In the genomic region with DNA sequence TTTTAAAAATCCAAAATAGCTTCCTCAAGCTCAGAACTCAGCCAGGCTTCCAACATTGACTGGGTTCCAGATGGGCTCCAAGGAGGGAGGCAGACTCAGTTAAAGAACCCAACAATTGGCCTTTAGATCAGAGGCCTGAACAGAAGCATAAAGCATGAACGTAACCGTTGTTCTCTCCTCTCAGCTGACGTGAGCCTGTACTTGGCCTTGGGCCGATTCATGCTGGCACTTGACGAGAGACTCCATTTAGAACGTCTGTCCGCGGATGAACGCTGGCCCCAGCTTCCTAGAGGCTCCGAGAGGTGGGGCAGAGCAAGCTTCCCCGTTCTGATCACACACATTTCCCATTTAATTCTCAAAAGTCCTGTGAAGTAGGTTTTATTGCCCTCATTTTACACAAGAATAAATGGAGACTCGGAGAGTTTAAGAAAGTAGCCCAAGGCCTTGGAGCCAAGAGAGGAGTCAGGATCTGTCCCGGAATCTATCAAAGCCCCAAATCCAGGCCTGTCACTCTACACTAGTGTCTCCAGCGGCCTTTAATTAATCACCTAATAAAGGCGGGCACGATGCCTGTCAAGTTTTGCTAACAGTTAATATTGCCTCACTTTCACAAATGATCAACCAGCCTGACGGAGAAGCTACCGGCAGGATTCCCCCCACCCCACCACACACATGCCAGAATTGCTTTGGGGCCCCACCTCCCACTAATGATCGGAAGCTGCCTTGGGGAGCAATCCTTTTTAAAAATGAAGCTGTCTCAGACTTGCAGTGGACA, we compare ENCODE assay signal across 11 mouse cellular contexts. TPM values are rescaled to one million over a fixed set of nuclear protein-coding genes. Genes with fewer than 3 reads are reported as not detected.
DNase-seq lines count a peak whose midpoint lies in the region; ATAC-seq lines count a peak whose summit lies in the region.
"Had no signal": no experiment of that assay in that cellular context is flagged by ENCODE, and none has a peak within 500 bp of the region (broad histone marks: within the 10 kb centered on the region; RNA-seq: fewer than 3 reads in every experiment).

No protein-coding gene starts in this region.

- H3K9ac ChIP-seq in forebrain, embryonic 15.5 days (replicated peaks): no peak overlapping the region
- H3K9ac ChIP-seq in neural tube, embryonic 14.5 days (replicated peaks; ENCODE audit: low read depth, low read length): no peak overlapping the region
- H3K9ac ChIP-seq: liver, embryonic 13.5 days had no signal

- WGBS in forebrain, embryonic 15.5 days: 11% methylated on average over 19 of the region's 19 CpGs
- WGBS in neural tube, embryonic 14.5 days: 14% methylated on average over 19 of the region's 19 CpGs

- H3K36me3 ChIP-seq in forebrain, embryonic 15.5 days: no peaks in the 10 kb centered on the region
- no peaks in the 10 kb centered on the region for H3K36me3 ChIP-seq in neural tube, embryonic 14.5 days (ENCODE audit: control insufficient read depth, insufficient read depth, low read length)
- H3K36me3 ChIP-seq: liver, embryonic 13.5 days had no signal

- peak; percentile 39 to 46 for DNase-seq in heart, adult 18-20 months
- DNase-seq in heart, adult 9 months (ENCODE audit: low spot score in 2 of 2): no peak
- DNase-seq in brain, adult 2 months (ENCODE audit: low read depth, low spot score): peak; percentile 94
- peak; percentile 48 to 50 for DNase-seq in layer of hippocampus, adult 8-10 months (ENCODE audit: low spot score in 2 of 2)
- no peak for DNase-seq in thymus, postnatal 4 days
- DNase-seq: liver, embryonic 13.5 days had no signal

- H3K9me3 ChIP-seq in forebrain, embryonic 15.5 days: no peaks in the 10 kb centered on the region
- H3K9me3 ChIP-seq in neural tube, embryonic 14.5 days (ENCODE audit: control insufficient read depth, low read length): no peaks in the 10 kb centered on the region
- H3K9me3 ChIP-seq: liver, embryonic 13.5 days had no signal

- no peaks in the 10 kb centered on the region for H3K27me3 ChIP-seq in forebrain, embryonic 15.5 days
- no peaks in the 10 kb centered on the region for H3K27me3 ChIP-seq in neural tube, embryonic 14.5 days (ENCODE audit: control insufficient read depth, insufficient read depth, low read length)

- H3K4me2 ChIP-seq in forebrain, embryonic 15.5 days (replicated peaks): no peak overlapping the region
- H3K4me2 ChIP-seq in neural tube, embryonic 14.5 days (ENCODE audit: low read depth, low read length): no peak overlapping the region
- H3K4me2 ChIP-seq: liver, embryonic 13.5 days had no signal

- ATAC-seq in forebrain, embryonic 15.5 days (replicated peaks): peak; percentile 67
- peak; percentile 33; the same call in 1 of the 2 replicates for ATAC-seq in neural tube, embryonic 14.5 days (ENCODE audit: low read depth)
- ATAC-seq in inflammation-experienced regulatory T-cells, adult 6 months: no peak

- H3K4me1 ChIP-seq in forebrain, embryonic 15.5 days: peaks cover 47% of the 10 kb centered on the region
- H3K4me1 ChIP-seq in neural tube, embryonic 14.5 days (ENCODE audit: control insufficient read depth, insufficient read depth, low read length): peaks cover 24% of the 10 kb centered on the region
- H3K4me1 ChIP-seq: liver, embryonic 13.5 days had no signal

- peak overlapping the region; percentile 79 for H3K27ac ChIP-seq in forebrain, embryonic 15.5 days (replicated peaks)
- peak overlapping the region; percentile 84 for H3K27ac ChIP-seq in neural tube, embryonic 14.5 days (ENCODE audit: low read depth, low read length)
- H3K27ac ChIP-seq: liver, embryonic 13.5 days had no signal

- no peak overlapping the region for H3K4me3 ChIP-seq in forebrain, embryonic 15.5 days
- H3K4me3 ChIP-seq in neural tube, embryonic 14.5 days (ENCODE audit: low read depth, low read length): no peak overlapping the region
- H3K4me3 ChIP-seq: liver, embryonic 13.5 days had no signal

RNA-seq across cellular contexts. Expression of a gene that starts 17.1 kb away (rescaled TPM):
- not detected for total RNA-seq in heart, adult 18-20 months (2021)
- polyA plus RNA-seq in forebrain, embryonic 15.5 days (2015; fragmentation: Nextera tagmentation; extraction: Ambion mirVana): 0.23 TPM in 1 of 2 replicates, not detected in the other
- not detected for total RNA-seq in layer of hippocampus, adult 8-10 months (2022)
- polyA plus RNA-seq in neural tube, embryonic 14.5 days (2014; fragmentation: Nextera tagmentation; extraction: Ambion mirVana): 0.23 and 0.52 TPM in 2 replicates
- not detected for polyA plus RNA-seq in inflammation-experienced regulatory T-cells, adult 6 months (2017; shearing (Covaris generic))
- polyA plus RNA-seq: cortical plate, adult 2 months; liver, embryonic 13.5 days; stomach, embryonic 14.5 days had no signal

Comparison
In these comparisons a context has a peak if more than half of its experiments do, and no peak if none do; other contexts are left out.
1. DNase-seq: peak in heart, adult 18-20 months (2 of 2), brain, adult 2 months (single experiment) and layer of hippocampus, adult 8-10 months (2 of 2); none in heart, adult 9 months (0 of 2) and thymus, postnatal 4 days (single experiment).